Mouse (Mus musculus) kidney, adult 10 weeks (tissue): ENCODE measurements around the gene Glmn. TPM values are rescaled to one million over a fixed set of nuclear protein-coding genes. Genes with fewer than 3 reads are reported as not detected.

Experiments used
- polyA plus RNA-seq: library from polyadenylated mRNA; stranded (reverse); fragments of 350-450 nt; fragmentation: Illumina TruSeq; extraction: RNeasy Lipid Tissue Mini Kit (QIAGEN cat#74804); gene quantifications from one replicate; pipeline ENCODE4 v1.2.3, GENCODE M21; 2014; ENCODE audit warnings: low read depth, low replicate concordance

The Glmn gene
- polyA plus RNA-seq = 23.9 TPM

DNA sequence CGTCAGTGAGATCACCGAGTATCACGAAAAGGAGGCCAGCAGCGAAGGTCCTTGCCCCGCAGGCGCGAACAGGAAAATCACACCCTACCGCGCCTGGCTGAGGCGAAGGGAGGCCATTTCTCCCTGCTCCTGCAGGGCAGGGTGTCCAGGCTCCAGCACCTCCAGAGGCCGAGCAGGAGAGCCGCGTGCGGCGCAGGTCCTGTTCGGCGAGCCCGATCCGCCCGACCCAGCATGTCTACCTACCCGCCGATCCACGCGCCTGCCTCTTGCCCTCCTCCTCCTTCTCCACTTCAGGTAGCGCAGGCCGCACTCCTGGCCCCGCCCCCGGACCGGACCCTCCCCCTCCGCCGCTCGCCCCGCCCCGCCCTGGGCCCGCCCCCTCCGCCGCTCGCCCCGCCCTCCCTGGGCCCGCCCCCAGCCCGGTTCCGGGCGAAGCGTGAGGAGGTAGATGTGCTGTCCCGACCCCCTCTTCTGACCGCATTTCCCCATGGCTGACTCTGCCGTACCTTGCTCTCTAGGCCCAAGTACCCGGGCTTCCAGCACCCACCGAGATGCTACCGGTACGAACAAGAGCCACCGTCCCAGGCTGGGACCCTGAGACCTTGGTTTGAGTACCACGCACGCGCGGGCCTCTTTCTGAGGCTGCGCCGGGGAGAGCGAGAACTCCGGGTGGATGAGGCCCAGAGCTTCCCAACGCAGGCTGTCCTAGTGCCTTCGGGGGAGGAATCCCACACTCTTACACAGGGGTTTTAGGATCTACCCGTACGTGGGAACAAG is at the start of gene Glmn, which contains the start of gene Rpap2:
Gene Glmn, minus strand, starts transcription at position 588 of the 777 bp plus-strand sequence.
Gene Rpap2, plus strand, starts transcription at position 73 of the 777 bp plus-strand sequence.

DNA sequence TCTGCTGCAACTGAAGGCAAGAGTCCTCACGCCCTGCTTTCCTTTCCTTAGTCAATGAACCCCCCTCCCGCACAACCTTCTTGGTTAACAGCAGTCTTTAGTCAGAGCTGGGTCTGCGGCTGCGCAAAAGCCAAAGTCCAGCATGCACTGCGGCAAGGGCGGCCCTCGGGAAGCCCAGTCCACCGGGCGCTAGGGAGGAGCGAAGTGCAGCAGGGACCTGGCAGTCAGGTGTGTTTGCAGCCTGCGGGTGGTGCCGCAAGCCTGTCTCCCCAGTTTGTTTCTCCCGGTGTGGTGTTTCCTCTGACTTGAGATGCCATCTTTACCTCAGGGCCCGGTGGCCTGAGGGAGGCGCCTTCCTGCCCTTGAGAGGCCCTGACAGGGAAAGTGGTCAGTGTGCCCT is 63.1 kb downstream of the Glmn start, which contains the start of gene 1700028K03Rik:
Gene 1700028K03Rik, plus strand, starts transcription at position 129 of the 400 bp plus-strand sequence.

DNA sequence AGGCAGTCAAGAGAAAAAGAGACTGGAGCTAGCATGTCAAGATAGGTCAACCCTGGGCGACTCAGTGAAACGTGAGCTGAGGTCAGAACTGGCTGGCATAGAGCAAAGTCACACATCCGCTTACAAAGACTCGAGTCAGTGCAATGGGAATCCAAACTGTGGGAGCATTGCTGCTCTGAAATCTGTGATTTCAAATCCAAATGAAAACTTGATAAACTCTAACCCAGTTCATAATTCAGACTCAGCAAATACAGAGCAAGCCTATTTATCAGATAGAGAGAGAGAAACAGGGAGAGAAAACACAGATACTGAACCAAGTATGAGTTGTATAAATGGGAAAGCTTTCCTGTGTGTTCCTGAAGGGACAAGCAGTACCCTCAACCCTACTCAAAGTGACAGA is 90.4 kb downstream of the Glmn start, which contains the start of gene Gm42669:
Gene Gm42669, plus strand, starts transcription at position 301 of the 400 bp plus-strand sequence.

Other genes with a start within 250 kb of the Glmn start
- not detected for gene Ephx4, start 195.2 kb downstream of the Glmn start, polyA plus RNA-seq
- not detected for gene Lpcat2b, start 166.3 kb downstream of the Glmn start, polyA plus RNA-seq
- 6.3 TPM for gene Btbd8, start 159.9 kb downstream of the Glmn start, polyA plus RNA-seq
- not detected for gene Gm42669, start 90.3 kb downstream of the Glmn start, polyA plus RNA-seq
- 0.24 TPM for gene 1700028K03Rik, start 63.2 kb downstream of the Glmn start, polyA plus RNA-seq
- gene Rpap2, start 515 bp downstream of the Glmn start, polyA plus RNA-seq = 27.0 TPM
- not detected for gene Gfi1, start 128.1 kb upstream of the Glmn start, polyA plus RNA-seq
- not detected for gene Ube2d2b, start 232.2 kb upstream of the Glmn start, polyA plus RNA-seq